15 mouse cellular contexts compared by ENCODE assay signal in genomic region chr8:108788156-108788761, GRCm38 (mm10).
DNase-seq lines count a peak whose midpoint lies in the region; ATAC-seq lines count a peak whose summit lies in the region.
"Had no signal": no experiment of that assay in that cellular context is flagged by ENCODE, and none has a peak within 500 bp of the region (broad histone marks: within the 10 kb centered on the region; RNA-seq: fewer than 3 reads in every experiment).

No protein-coding gene starts in this region.

- no peak overlapping the region for H3K4me2 ChIP-seq in embryonic facial prominence, embryonic 14.5 days (ENCODE audit: low read depth, low read length)
- H3K4me2 ChIP-seq in hindbrain, embryonic 12.5 days (replicated peaks), result no peak overlapping the region
- H3K4me2 ChIP-seq in midbrain, embryonic 14.5 days (ENCODE audit: low read length), result peak overlapping the region; percentile 13; the same call in 1 of the 2 replicates
- no peak overlapping the region for H3K4me2 ChIP-seq in liver, embryonic 11.5 days
- H3K4me2 ChIP-seq: heart, embryonic 13.5 days; liver, embryonic 13.5 days had no signal

- no peak overlapping the region for H3K9ac ChIP-seq in embryonic facial prominence, embryonic 14.5 days (ENCODE audit: low read depth, low read length)
- H3K9ac ChIP-seq in hindbrain, embryonic 12.5 days, result no peak overlapping the region
- no peak overlapping the region; the same call in 1 of the 2 replicates for H3K9ac ChIP-seq in midbrain, embryonic 14.5 days (replicated peaks; ENCODE audit: low read length)
- H3K9ac ChIP-seq in liver, embryonic 11.5 days (ENCODE audit: low read depth, low read length), result no peak overlapping the region
- H3K9ac ChIP-seq: heart, embryonic 13.5 days; liver, embryonic 13.5 days had no signal

- no peaks in the 10 kb centered on the region for H3K27me3 ChIP-seq in embryonic facial prominence, embryonic 14.5 days (replicated peaks; ENCODE audit: control insufficient read depth, insufficient read depth, low read length)
- H3K27me3 ChIP-seq in hindbrain, embryonic 12.5 days, result peaks cover 10% of the 10 kb centered on the region; the same call in 1 of the 2 replicates
- H3K27me3 ChIP-seq in midbrain, embryonic 14.5 days (ENCODE audit: control insufficient read depth, insufficient read depth, low read length), result no peaks in the 10 kb centered on the region
- no peaks in the 10 kb centered on the region for H3K27me3 ChIP-seq in liver, embryonic 11.5 days (replicated peaks; ENCODE audit: control insufficient read depth, insufficient read depth, low read length)
- H3K27me3 ChIP-seq: heart, embryonic 13.5 days; liver, embryonic 13.5 days; Patski had no signal

- intact Hi-C loops in heart, postnatal 36 days (cut with DNase I), result no loop called here

- H3K36me3 ChIP-seq in embryonic facial prominence, embryonic 14.5 days (ENCODE audit: control insufficient read depth, insufficient read depth, low read length), result peaks cover 17% of the 10 kb centered on the region
- peaks cover 15% of the 10 kb centered on the region for H3K36me3 ChIP-seq in hindbrain, embryonic 12.5 days
- peaks cover 14% of the 10 kb centered on the region for H3K36me3 ChIP-seq in midbrain, embryonic 14.5 days (ENCODE audit: control insufficient read depth, insufficient read depth, low read length)
- peaks cover 11% of the 10 kb centered on the region for H3K36me3 ChIP-seq in liver, embryonic 11.5 days (ENCODE audit: control insufficient read depth, insufficient read depth, low read length)

- peak; percentile 58 for DNase-seq in Muller cell, postnatal 12 days (ENCODE audit: inconsistent ontology term)
- no peak for DNase-seq in embryonic facial prominence, embryonic 14.5 days (ENCODE audit: low spot score)
- DNase-seq in midbrain, embryonic 14.5 days, result peak; percentile 80
- no peak for DNase-seq in cerebellum, adult 11-12 months
- DNase-seq in spleen, postnatal 10 days (ENCODE audit: low spot score in 2 of 2), result no peak
- DNase-seq in liver, embryonic 11.5 days (ENCODE audit: low spot score), result no peak
- no peak for DNase-seq in heart, postnatal 36 days
- DNase-seq: gastrocnemius, postnatal 14 days; kidney, postnatal 4 days; liver, embryonic 13.5 days; lung, postnatal 14 days had no signal

- peaks cover 19% of the 10 kb centered on the region for H3K4me1 ChIP-seq in embryonic facial prominence, embryonic 14.5 days (ENCODE audit: control insufficient read depth, insufficient read depth, low read length)
- peaks cover 52% of the 10 kb centered on the region for H3K4me1 ChIP-seq in hindbrain, embryonic 12.5 days
- H3K4me1 ChIP-seq in midbrain, embryonic 14.5 days (ENCODE audit: control insufficient read depth, insufficient read depth, low read length), result peaks cover 28% of the 10 kb centered on the region
- H3K4me1 ChIP-seq in liver, embryonic 11.5 days (replicated peaks; ENCODE audit: control insufficient read depth, insufficient read depth, low read length), result 0 out of 2 replicates have a peak, but pooled peaks cover 6% of the 10 kb centered on the region

- peaks cover 10% of the 10 kb centered on the region for H3K9me3 ChIP-seq in embryonic facial prominence, embryonic 14.5 days (ENCODE audit: control insufficient read depth, low read length)
- H3K9me3 ChIP-seq in hindbrain, embryonic 12.5 days (replicated peaks), result peaks cover 17% of the 10 kb centered on the region
- peaks cover 10% of the 10 kb centered on the region; the same call in 1 of the 2 replicates for H3K9me3 ChIP-seq in midbrain, embryonic 14.5 days (ENCODE audit: control insufficient read depth, low read length)
- H3K9me3 ChIP-seq in liver, embryonic 11.5 days (ENCODE audit: control insufficient read depth, low read length), result peaks cover 8% of the 10 kb centered on the region; the same call in 1 of the 2 replicates

- H3K27ac ChIP-seq in embryonic facial prominence, embryonic 14.5 days (replicated peaks; ENCODE audit: low read depth, low read length), result 0 out of 2 replicates have a peak overlapping the region, but pooled peaks have one; percentile 13
- H3K27ac ChIP-seq in hindbrain, embryonic 12.5 days, result no peak overlapping the region
- peak overlapping the region; percentile 43; the same call in 1 of the 2 replicates for H3K27ac ChIP-seq in midbrain, embryonic 14.5 days (replicated peaks; ENCODE audit: low read depth, low read length)
- H3K27ac ChIP-seq in liver, embryonic 11.5 days (ENCODE audit: low read depth, low read length), result no peak overlapping the region
- H3K27ac ChIP-seq: heart, embryonic 13.5 days; left cerebral cortex, adult 2 months; liver, embryonic 13.5 days had no signal

- no peak; the same call in 1 of the 2 replicates for ATAC-seq in embryonic facial prominence, embryonic 14.5 days (ENCODE audit: low read depth)
- ATAC-seq in hindbrain, embryonic 12.5 days (ENCODE audit: low FRiP score), result peak; percentile 65
- ATAC-seq in midbrain, embryonic 14.5 days (ENCODE audit: low FRiP score, low TSS enrichment), result peak; percentile 56; the same call in 1 of the 2 replicates
- ATAC-seq in liver, embryonic 11.5 days (replicated peaks; ENCODE audit: low FRiP score), result no peak
- ATAC-seq: Patski had no signal

- WGBS in embryonic facial prominence, embryonic 14.5 days, result 19% methylated on average over 6 of the region's 6 CpGs
- 26% methylated on average over 6 of the region's 6 CpGs for WGBS in hindbrain, embryonic 12.5 days
- WGBS in midbrain, embryonic 14.5 days, result 15% methylated on average over 6 of the region's 6 CpGs
- 56% methylated on average over 6 of the region's 6 CpGs for WGBS in liver, embryonic 11.5 days

- no peak overlapping the region for H3K4me3 ChIP-seq in embryonic facial prominence, embryonic 14.5 days (ENCODE audit: low read depth, low read length)
- no peak overlapping the region for H3K4me3 ChIP-seq in hindbrain, embryonic 12.5 days
- H3K4me3 ChIP-seq in midbrain, embryonic 14.5 days (replicated peaks; ENCODE audit: low read depth, low read length), result no peak overlapping the region
- H3K4me3 ChIP-seq in liver, embryonic 11.5 days (ENCODE audit: low read depth, low read length), result no peak overlapping the region
- H3K4me3 ChIP-seq: heart, embryonic 13.5 days; left cerebral cortex, adult 2 months; liver, embryonic 13.5 days had no signal

Comparison
In these comparisons a context has a peak if more than half of its experiments do, and no peak if none do; other contexts are left out.
1. DNase-seq: peak in Muller cell, postnatal 12 days (single experiment) and midbrain, embryonic 14.5 days (single experiment); none in embryonic facial prominence, embryonic 14.5 days (single experiment), cerebellum, adult 11-12 months (single experiment), spleen, postnatal 10 days (0 of 2), liver, embryonic 11.5 days (single experiment) and heart, postnatal 36 days (0 of 2).
2. ATAC-seq: peak in hindbrain, embryonic 12.5 days (single experiment) and midbrain, embryonic 14.5 days (single experiment); none in embryonic facial prominence, embryonic 14.5 days (single experiment) and liver, embryonic 11.5 days (single experiment).
3. H3K27ac ChIP-seq: peak in embryonic facial prominence, embryonic 14.5 days (single experiment) and midbrain, embryonic 14.5 days (single experiment); none in hindbrain, embryonic 12.5 days (single experiment) and liver, embryonic 11.5 days (single experiment).